Comparison of ENCODE assay signal across 9 mouse cellular contexts in the genomic region with DNA sequence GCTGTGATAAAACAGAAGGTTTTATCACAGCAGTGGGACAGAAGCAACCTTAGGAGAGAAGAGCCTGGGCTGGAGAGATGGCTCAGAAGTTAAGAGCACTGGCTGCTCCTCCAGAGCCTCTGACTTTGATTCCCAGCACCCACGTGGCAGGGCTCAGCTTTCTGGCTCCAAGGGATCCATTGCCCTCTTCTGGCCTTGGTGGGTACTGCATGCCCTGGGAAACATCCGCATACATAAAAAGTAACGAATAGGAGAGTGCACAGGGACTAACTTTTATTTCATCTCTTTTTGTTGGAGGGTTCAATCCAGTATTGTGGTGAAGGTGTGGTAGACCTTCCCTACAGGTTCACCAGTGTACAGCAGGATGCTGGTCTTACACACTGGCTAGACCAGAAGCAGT.
DNase-seq lines count a peak whose midpoint lies in the region; ATAC-seq and TF ChIP-seq lines count a peak whose summit lies in the region.
"Had no signal": no experiment of that assay in that cellular context is flagged by ENCODE, and none has a peak within 500 bp of the region (broad histone marks: within the 10 kb centered on the region; RNA-seq: fewer than 3 reads in every experiment).

No protein-coding gene starts in this region.

- dilution Hi-C loops in CH12.LX (cut with MboI; ENCODE audit: extremely low pct_ligation_motif_present, extremely low pct_unique_long_range_greater_than_20kb, low sequenced_read_pairs) = no loop called here

- H3K27ac ChIP-seq in hindbrain, embryonic 11.5 days (ENCODE audit: low read depth, low read length) = no peak overlapping the region
- no peak overlapping the region for H3K27ac ChIP-seq in hindbrain, embryonic 13.5 days
- H3K27ac ChIP-seq in CH12.LX (ENCODE audit: insufficient read depth, low read depth) = no peak overlapping the region
- H3K27ac ChIP-seq in bone marrow, adult 2 months (ENCODE audit: control insufficient read depth, insufficient read depth, low read depth, low read length, poor library complexity) = no peak overlapping the region
- H3K27ac ChIP-seq in limb, embryonic 11.5 days (replicated peaks; ENCODE audit: low read depth, low read length) = peak overlapping the region; percentile 18; the same call in 1 of the 2 replicates
- H3K27ac ChIP-seq: neural tube, embryonic 12.5 days had no signal

- WGBS in hindbrain, embryonic 11.5 days = 52% methylated on average over 3 of the region's 3 CpGs
- WGBS in hindbrain, embryonic 13.5 days = 48% methylated on average over 3 of the region's 3 CpGs
- WGBS in bone marrow, adult 2 months = 50% methylated on average over 3 of the region's 3 CpGs
- 45% methylated on average over 3 of the region's 3 CpGs for WGBS in limb, embryonic 11.5 days

- in situ Hi-C loops in CH12.LX (cut with MboI; ENCODE audit: low pct_ligation_motif_present, low pct_unique_long_range_greater_than_20kb, low sequenced_read_pairs) = no loop called here

- TF ChIP-seq RAD21 in CH12.LX (IDR thresholded peaks at IDR 0.05; ENCODE audit: low read depth, low read length) = peak; percentile 33

- H3K9ac ChIP-seq in hindbrain, embryonic 11.5 days (ENCODE audit: low read depth, low read length) = no peak overlapping the region
- no peak overlapping the region for H3K9ac ChIP-seq in hindbrain, embryonic 13.5 days
- H3K9ac ChIP-seq in CH12.LX (ENCODE audit: insufficient read depth, low read depth) = no peak overlapping the region
- no peak overlapping the region for H3K9ac ChIP-seq in limb, embryonic 11.5 days (ENCODE audit: low read length)
- H3K9ac ChIP-seq: neural tube, embryonic 12.5 days had no signal

- TF ChIP-seq CTCF in CH12.LX (conservative IDR thresholded peaks at IDR 0.05 in 1 of 2, IDR thresholded peaks at IDR 0.05 in 1 of 2; ENCODE audit: low read depth in 2 of 2, low read length in 2 of 2) = peak; percentile 49 to 64
- 0 out of 2 replicates have a peak, but pooled peaks have one; percentile 22 for TF ChIP-seq CTCF in bone marrow, adult 2 months (IDR thresholded peaks at IDR 0.05; ENCODE audit: control insufficient read depth, insufficient read depth, low read length)

- peak; percentile 67 for DNase-seq in hindbrain, embryonic 11.5 days (ENCODE audit: low spot score)
- peak; percentile 40 for DNase-seq in CH12.LX (ENCODE audit: extremely low read depth)
- peak; percentile 77 for DNase-seq in limb, embryonic 11.5 days (ENCODE audit: low spot score)
- no peak for DNase-seq in ovary, postnatal 14 days (ENCODE audit: low spot score)
- no peak for DNase-seq in cerebellum, adult 9-10 months

- no peak for ATAC-seq in hindbrain, embryonic 11.5 days (ENCODE audit: low FRiP score)
- no peak for ATAC-seq in hindbrain, embryonic 13.5 days (ENCODE audit: low FRiP score)
- no peak for ATAC-seq in limb, embryonic 11.5 days (ENCODE audit: insufficient number of reproducible peaks, low FRiP score, low TSS enrichment, low read depth)
- no peak for ATAC-seq in activated CD4-positive, CD25-positive, alpha-beta regulatory T cell, adult 4 months

- no peak overlapping the region for H3K4me2 ChIP-seq in hindbrain, embryonic 11.5 days (replicated peaks; ENCODE audit: low read depth, low read length)
- no peak overlapping the region for H3K4me2 ChIP-seq in hindbrain, embryonic 13.5 days
- no peak overlapping the region for H3K4me2 ChIP-seq in CH12.LX (ENCODE audit: insufficient read depth, low read depth, poor library complexity, severe bottlenecking)
- H3K4me2 ChIP-seq in limb, embryonic 11.5 days (ENCODE audit: low read depth, severe bottlenecking) = no peak overlapping the region
- H3K4me2 ChIP-seq: neural tube, embryonic 12.5 days had no signal

- no peaks in the 10 kb centered on the region for H3K9me3 ChIP-seq in hindbrain, embryonic 11.5 days (ENCODE audit: control insufficient read depth, low read length)
- no peaks in the 10 kb centered on the region for H3K9me3 ChIP-seq in hindbrain, embryonic 13.5 days
- H3K9me3 ChIP-seq in CH12.LX (replicated peaks; ENCODE audit: low read length) = peaks cover 3% of the 10 kb centered on the region
- H3K9me3 ChIP-seq in limb, embryonic 11.5 days (ENCODE audit: control insufficient read depth, low read length) = no peaks in the 10 kb centered on the region
- H3K9me3 ChIP-seq: neural tube, embryonic 12.5 days had no signal

- H3K4me1 ChIP-seq in hindbrain, embryonic 11.5 days (replicated peaks; ENCODE audit: control insufficient read depth, insufficient read depth, low read length) = peaks cover 9% of the 10 kb centered on the region
- peaks cover 51% of the 10 kb centered on the region for H3K4me1 ChIP-seq in hindbrain, embryonic 13.5 days (replicated peaks)
- H3K4me1 ChIP-seq in CH12.LX (ENCODE audit: control insufficient read depth in 1 of 2, insufficient read depth in 2 of 2) = peaks cover 18 to 39% of the 10 kb centered on the region in 2 experiments
- no peaks in the 10 kb centered on the region for H3K4me1 ChIP-seq in bone marrow, adult 2 months (ENCODE audit: control insufficient read depth, insufficient read depth, low read length)
- peaks cover 26% of the 10 kb centered on the region for H3K4me1 ChIP-seq in limb, embryonic 11.5 days (ENCODE audit: control insufficient read depth, insufficient read depth, low read length)

- no peak overlapping the region for H3K4me3 ChIP-seq in hindbrain, embryonic 11.5 days (ENCODE audit: low read depth, low read length)
- H3K4me3 ChIP-seq in hindbrain, embryonic 13.5 days = no peak overlapping the region
- no peak overlapping the region for H3K4me3 ChIP-seq in CH12.LX (replicated peaks in 1 of 3; ENCODE audit: low read depth in 2 of 3, low read length in 2 of 3, poor library complexity in 1 of 3)
- H3K4me3 ChIP-seq in bone marrow, adult 2 months (replicated peaks; ENCODE audit: control insufficient read depth, low read depth, low read length) = no peak overlapping the region
- H3K4me3 ChIP-seq in limb, embryonic 11.5 days (ENCODE audit: low read depth, low read length) = no peak overlapping the region
- H3K4me3 ChIP-seq: neural tube, embryonic 12.5 days had no signal

- no peaks in the 10 kb centered on the region for H3K79me2 ChIP-seq in CH12.LX (replicated peaks; ENCODE audit: control insufficient read depth, extremely low read depth, insufficient read depth, poor library complexity, severe bottlenecking)

- no peak for TF ChIP-seq POLR2A in CH12.LX (IDR thresholded peaks at IDR 0.05; ENCODE audit: low read depth, low read length)
- no peak for TF ChIP-seq POLR2A in bone marrow, adult 2 months (IDR thresholded peaks at IDR 0.05; ENCODE audit: borderline replicate concordance, control insufficient read depth, low read depth, low read length)

- TF ChIP-seq EP300 in CH12.LX (IDR thresholded peaks at IDR 0.05; ENCODE audit: low read length) = no peak

- no peaks in the 10 kb centered on the region for H3K36me3 ChIP-seq in hindbrain, embryonic 11.5 days (ENCODE audit: control insufficient read depth, insufficient read depth, low read length)
- H3K36me3 ChIP-seq in hindbrain, embryonic 13.5 days = no peaks in the 10 kb centered on the region
- no peaks in the 10 kb centered on the region for H3K36me3 ChIP-seq in CH12.LX (replicated peaks in 1 of 2; ENCODE audit: control insufficient read depth in 1 of 2, insufficient read depth in 1 of 2, low read length in 1 of 2)
- H3K36me3 ChIP-seq in limb, embryonic 11.5 days (ENCODE audit: control insufficient read depth, insufficient read depth, low read length) = no peaks in the 10 kb centered on the region
- H3K36me3 ChIP-seq: neural tube, embryonic 12.5 days had no signal

- no peaks in the 10 kb centered on the region for H3K27me3 ChIP-seq in hindbrain, embryonic 11.5 days (ENCODE audit: control insufficient read depth, insufficient read depth, low read length)
- 0 out of 2 replicates have a peak, but pooled peaks cover 4% of the 10 kb centered on the region for H3K27me3 ChIP-seq in hindbrain, embryonic 13.5 days
- no peaks in the 10 kb centered on the region for H3K27me3 ChIP-seq in CH12.LX (replicated peaks)
- H3K27me3 ChIP-seq in limb, embryonic 11.5 days (ENCODE audit: control insufficient read depth, insufficient read depth, low read length) = no peaks in the 10 kb centered on the region
- H3K27me3 ChIP-seq: neural tube, embryonic 12.5 days had no signal

TF ChIP-seq in CH12.LX, 34 proteins besides CTCF, POLR2A, EP300 and RAD21 (continues in another document):
- TF ChIP-seq MAZ (IDR thresholded peaks at IDR 0.05; ENCODE audit: low read depth, low read length) (no peak), IRF4 (IDR thresholded peaks at IDR 0.05; ENCODE audit: low read depth, low read length) (no peak), SIN3A (IDR thresholded peaks at IDR 0.05; ENCODE audit: low read length) (no peak), MAFK (IDR thresholded peaks at IDR 0.05; ENCODE audit: insufficient replicate concordance, low read length) (no peak), E2F4 (IDR thresholded peaks at IDR 0.05; ENCODE audit: insufficient replicate concordance, low read depth, low read length) (no peak), JUND (conservative IDR thresholded peaks at IDR 0.05; ENCODE audit: low read depth, low read length) (no peak), ZC3H11A (IDR thresholded peaks at IDR 0.05; ENCODE audit: low read depth, low read length) (no peak), TCF12 (IDR thresholded peaks at IDR 0.05; ENCODE audit: low read depth, low read length) (no peak), MEF2A (IDR thresholded peaks at IDR 0.05; ENCODE audit: borderline replicate concordance, low read depth, low read length) (no peak), NELFE (IDR thresholded peaks at IDR 0.05; ENCODE audit: low read depth, low read length) (no peak), TBP (conservative IDR thresholded peaks at IDR 0.05; ENCODE audit: low read depth, low read length) (no peak), SMC3 (IDR thresholded peaks at IDR 0.05; ENCODE audit: low read depth, low read length) (peak; percentile 20; the same call in 1 of the 2 replicates), CHD2 (IDR thresholded peaks at IDR 0.05; ENCODE audit: low read length) (no peak), ZMIZ1 (IDR thresholded peaks at IDR 0.05; ENCODE audit: low read depth, low read length) (no peak), HCFC1 (IDR thresholded peaks at IDR 0.05; ENCODE audit: low read depth, low read length) (no peak), ELF1 (IDR thresholded peaks at IDR 0.05; ENCODE audit: low read depth, low read length) (no peak), ZNF384 (IDR thresholded peaks at IDR 0.05; ENCODE audit: low read depth, low read length) (no peak), MYC (IDR thresholded peaks at IDR 0.05; ENCODE audit: low read depth, low read length) (0 out of 2 replicates have a peak, but pooled peaks have one; percentile 45), ETS1 (conservative IDR thresholded peaks at IDR 0.05; ENCODE audit: low read depth, low read length) (no peak), GABPA (IDR thresholded peaks at IDR 0.05; ENCODE audit: insufficient replicate concordance, low read depth, low read length) (no peak), MAX (IDR thresholded peaks at IDR 0.05; ENCODE audit: low read length) (0 out of 2 replicates have a peak, but pooled peaks have one; percentile 25), JUN (IDR thresholded peaks at IDR 0.05; ENCODE audit: insufficient read depth, low read depth, low read length) (no peak), USF2 (conservative IDR thresholded peaks at IDR 0.05; ENCODE audit: low read depth, low read length) (no peak)

Comparison
In these comparisons a context has a peak if more than half of its experiments do, and no peak if none do; other contexts are left out.
1. DNase-seq: peak in hindbrain, embryonic 11.5 days (single experiment), CH12.LX (single experiment) and limb, embryonic 11.5 days (single experiment); none in ovary, postnatal 14 days (single experiment) and cerebellum, adult 9-10 months (single experiment).